Mouse (Mus musculus) mature B cell (primary cell): ENCODE data around the gene Fkbp10.

Experiments used
- in situ Hi-C: fragments of 300-500 bp; cut with MboI; formaldehyde crosslinking; loops from 2 replicates; pipeline ENCODE4 v1.14.3; 2019

Fkbp10 gene

DNA sequence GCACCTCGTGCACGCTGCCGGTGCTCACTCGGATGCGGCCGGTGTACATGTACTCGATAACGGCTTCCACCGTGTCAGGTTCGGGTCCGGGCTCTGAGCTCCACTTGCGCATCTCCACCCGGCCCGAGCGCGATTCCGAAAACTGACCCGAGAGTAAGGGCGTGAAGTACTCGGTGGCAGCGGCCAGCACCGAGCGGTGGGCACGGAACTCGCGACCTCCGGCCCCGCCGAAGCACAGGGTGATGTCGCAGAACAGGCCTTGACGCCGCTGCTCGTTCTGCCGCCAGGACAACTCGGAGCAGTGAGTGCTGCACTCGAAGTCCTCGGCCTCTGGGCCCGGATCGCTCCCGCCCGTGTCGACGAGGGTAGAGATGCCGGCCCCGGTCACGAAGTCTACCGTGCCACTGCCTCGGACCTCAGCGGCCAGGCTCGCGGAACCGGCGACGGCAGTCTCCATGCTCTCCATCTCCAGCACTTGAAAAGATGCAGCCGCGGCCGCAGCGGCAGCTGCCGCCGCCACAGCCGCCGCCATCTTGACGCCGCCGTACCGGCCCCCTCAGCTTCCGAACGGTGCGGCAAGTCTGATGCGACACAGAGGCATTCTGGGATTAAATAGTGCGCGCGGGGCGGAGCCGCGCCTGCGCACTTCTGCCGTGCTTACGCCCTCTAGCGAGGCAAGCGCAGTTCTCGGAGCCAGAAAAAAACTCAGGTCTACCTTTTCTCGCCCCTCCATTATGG lies 56.9 kb downstream of the Fkbp10 start, which contains the start of gene Klhl11:
Klhl11 (minus strand) TSS at position 545 of the 738 bp plus-strand sequence.
- in situ Hi-C loops = no loop called here

DNA sequence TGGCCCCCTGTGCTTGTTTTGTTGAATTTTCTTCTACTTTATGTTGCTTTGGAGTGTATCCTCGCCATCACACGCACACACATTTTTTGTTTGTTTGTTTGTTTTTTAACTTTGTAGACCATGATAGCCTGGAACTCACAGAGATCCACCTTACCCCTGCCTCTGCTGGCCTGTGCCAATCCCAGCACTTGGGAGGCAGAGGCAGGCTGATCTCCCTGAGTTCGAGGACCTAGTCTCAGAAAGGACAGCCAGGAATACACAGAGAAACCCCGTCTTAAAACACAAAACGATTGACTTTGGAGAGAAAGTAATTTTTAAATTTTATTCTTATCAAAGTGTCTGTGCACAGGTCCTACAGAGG lies 57.4 kb downstream of the Fkbp10 start:
- in situ Hi-C loops = no loop called here
